Mouse (Mus musculus): ENCODE results near the gene Mycbp2. TPM values are rescaled to one million over a fixed set of nuclear protein-coding genes. Genes with fewer than 3 reads are reported as not detected.

Gene Mycbp2
- total RNA-seq, 2 experiments from 2014 or later, result 27.3 to 31.8 TPM

DNA sequence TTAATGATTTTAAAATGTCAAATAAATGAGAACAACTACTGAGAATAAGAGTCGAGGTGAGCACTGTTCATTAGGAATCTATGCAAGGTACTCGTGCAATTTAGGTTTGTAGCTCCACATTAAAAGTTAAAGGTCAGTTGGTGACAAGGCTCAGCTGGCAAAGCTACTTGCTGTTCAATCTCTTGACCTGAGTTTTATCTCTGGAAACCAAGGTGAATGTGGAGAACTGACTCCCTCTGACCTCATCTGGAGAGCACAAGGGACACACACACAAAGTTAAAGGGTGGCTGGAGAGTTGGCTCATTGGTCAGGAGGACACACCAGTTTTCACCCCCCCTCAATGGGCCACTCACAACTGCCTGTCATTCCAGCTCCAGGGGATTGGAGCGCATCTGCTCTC lies 245.4 kb downstream of the Mycbp2 start:
- DNase-seq, result no peak

DNA sequence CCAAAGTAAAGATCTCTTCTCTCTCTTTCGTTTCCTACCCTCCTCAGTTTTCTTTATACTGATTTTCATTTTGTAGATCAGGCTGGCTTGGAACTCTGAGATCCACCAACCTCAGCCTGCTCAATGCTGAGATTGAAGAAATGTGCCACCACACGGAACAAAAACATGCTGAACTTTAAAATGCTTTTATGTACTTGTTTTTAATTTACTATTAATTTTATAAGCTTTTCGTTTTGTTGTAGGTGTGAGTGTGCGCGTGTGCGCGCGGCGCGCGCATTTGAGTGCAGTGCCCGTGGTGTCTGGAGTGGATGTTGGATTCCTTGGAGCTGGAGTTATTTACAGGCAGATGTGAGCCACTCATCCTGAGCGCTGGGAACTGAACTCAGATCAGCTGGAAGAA lies 246.3 kb downstream of the Mycbp2 start:
- DNase-seq, result no peak

- peak; percentile 85 for DNase-seq
Measured at GRCm38 (mm10) chr14:103099238-103099933, 247.2 kb downstream of the Mycbp2 start, which contains the start of gene Fbxl3. Fbxl3 (minus strand) TSS chr14:103099566.

DNA sequence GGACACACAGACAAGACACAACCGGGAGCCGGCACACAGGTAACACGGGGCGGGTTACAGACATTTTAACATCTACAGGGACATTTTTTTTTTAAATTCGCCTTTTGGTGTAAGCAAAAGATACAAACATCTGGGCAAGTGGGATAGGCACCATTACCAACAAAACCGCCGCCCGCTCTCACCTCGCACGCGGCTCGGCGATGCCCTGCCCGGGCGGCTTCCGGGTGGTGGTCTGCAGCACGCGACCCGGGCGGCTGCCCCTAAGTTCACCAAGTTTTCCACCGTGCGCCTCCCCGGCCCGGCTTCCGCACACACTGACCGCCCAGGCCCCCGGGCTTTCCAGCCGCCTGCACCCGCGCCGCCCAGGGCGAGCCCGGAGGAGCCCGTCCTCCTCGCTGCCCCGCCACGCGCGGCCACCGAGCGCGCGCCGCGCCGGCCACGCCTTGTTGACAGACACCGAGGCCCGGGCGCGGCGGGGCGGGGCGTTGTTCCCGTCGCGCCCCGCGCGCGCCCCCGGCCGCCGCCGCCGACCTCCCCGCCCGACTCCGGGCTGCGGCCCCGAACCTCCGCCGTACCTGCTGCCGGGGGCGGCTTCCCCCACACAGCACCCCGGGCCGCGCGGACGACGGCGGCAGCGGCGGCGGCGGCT lies 247.9 kb downstream of the Mycbp2 start:
- DNase-seq, result peak; percentile 91

GRCm38 (mm10) chr14:103098213-103098586 lies 248.4 kb downstream of the Mycbp2 start:
- DNase-seq, result no peak

DNA sequence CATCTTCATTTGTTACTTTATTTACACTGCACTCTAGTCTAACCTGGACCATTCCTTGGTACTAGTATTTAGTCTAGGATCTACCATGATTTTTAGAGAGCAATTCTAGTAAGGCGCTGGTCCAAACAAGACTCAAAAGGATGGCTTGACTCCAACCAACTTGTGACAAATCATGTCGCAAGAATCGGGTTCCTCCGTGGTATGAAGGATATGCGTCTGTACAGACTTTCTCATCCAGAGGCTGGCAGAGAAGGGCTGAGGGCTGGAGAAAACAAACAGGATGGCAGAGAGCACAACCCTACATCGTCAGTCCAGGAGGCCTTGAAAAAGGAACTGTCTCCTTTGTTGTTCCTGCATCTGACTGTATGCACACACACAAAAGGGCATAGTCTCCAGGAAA lies 250.0 kb downstream of the Mycbp2 start:
- no peak for DNase-seq

GRCm38 (mm10) chr14:103095826-103096225 lies 250.8 kb downstream of the Mycbp2 start:
- DNase-seq, result no peak

GRCm38 (mm10) chr14:103095036-103095435 lies 251.6 kb downstream of the Mycbp2 start:
- no peak for DNase-seq

DNA sequence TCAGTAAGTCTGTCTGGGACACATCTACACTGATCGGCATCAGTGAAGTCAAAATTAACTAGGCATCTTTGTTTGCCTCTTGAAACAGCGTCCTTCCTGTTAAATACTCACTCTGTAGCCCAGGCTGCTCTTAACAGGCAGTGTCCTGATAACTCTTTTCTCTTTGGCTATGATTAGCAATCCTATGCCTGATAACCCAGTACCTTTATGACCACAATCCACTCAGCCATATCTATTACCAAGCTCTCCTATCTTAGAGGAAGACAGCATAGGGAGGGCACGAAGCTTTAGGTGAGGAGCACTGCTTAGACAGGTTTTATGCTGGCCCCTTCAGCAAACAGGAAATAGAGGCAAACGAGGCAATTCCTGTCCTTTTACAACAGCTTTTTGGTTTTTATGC lies 252.9 kb downstream of the Mycbp2 start:
- DNase-seq, result no peak

- DNase-seq, result no peak
Measured at GRCm38 (mm10) chr14:103093236-103093635, 253.4 kb downstream of the Mycbp2 start.

GRCm38 (mm10) chr14:103088624-103089023 lies 258.0 kb downstream of the Mycbp2 start:
- DNase-seq, result no peak

DNA sequence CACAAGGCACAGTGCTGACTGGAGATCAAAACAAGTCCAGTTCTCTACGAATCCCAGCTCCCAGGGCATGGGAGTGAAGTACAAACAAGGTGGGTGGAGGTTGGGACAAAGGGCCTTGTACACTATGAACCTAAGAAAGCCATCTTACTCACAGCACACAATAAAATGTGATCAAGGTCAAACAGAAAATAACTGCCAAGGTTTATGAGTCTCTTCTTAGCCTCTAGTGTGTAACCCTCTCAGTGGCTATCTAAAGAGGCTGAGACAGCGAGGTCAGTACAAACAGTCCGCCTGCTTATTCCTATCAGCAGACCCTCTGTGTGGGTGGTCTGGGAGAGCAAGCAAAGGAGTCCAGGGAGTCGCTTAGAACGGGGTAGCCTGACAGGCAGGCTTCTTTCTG lies 258.8 kb downstream of the Mycbp2 start:
- DNase-seq, result no peak

DNA sequence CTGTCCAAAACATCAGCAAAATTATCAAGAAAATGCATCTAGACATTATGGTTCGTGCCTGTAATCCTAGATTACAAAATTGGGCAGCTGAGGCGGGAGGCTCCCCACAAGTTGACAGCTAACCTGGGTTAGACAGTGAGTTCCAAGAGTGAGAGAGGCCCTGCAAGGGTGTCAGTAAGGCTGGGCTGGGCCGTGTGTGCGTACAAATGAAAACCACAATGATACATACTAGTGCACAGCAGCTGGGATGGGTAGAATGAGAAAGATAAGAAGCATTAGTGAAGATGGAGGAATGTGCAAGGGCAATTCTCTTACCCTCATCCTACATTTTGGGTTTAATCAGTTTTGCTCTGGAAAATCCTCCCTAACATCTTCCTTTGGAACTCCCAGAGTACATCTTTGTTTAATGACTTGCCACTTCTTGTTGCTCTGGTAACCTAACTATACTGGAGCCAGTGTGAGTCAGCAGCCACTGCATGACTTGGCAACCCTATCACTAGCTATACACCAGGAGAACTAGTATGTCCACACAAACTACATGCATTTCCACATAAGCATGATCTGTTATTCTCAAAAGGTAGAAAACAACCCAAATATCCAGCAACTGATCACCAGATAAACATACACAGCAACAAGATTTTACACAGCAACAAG lies 259.8 kb downstream of the Mycbp2 start:
- DNase-seq, result no peak

GRCm38 (mm10) chr14:103085840-103086533 lies 260.6 kb downstream of the Mycbp2 start:
- DNase-seq, result no peak

DNA sequence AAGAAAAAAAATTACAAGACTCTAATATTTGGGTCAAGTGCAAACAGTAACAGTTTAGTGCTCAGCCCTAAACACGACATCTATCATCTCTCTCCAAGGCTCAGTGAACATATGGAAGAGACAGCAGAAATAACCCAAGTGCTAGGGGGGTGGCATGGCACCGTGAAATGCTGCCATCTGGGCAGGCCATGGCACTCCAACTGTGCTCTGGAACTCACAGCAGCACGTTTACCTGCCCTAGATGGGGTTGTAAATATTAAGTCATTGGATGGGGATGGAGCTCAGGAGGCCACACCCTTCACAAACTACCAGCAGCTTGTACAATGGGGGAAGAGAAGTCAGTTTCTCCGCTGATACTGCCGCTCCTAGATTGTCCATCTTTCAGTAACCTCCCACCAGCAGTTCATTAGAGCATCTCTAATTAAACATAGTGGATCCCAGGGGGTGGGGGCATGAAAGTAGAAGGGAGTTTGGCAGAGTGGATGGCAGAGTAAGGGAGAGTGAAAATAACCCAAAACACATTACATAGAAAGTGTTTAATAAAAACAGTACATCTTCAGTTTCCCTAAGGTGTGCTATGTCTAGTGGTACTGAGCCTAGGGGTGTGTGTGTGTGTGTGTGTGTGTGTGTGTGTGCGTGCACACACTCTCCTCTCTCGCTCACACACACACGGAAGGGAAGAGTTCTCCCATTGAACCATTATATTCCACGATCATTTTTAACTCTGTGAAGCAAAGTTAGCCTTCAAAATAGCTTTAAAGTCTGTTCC lies 267.2 kb downstream of the Mycbp2 start:
- no peak for DNase-seq

- DNase-seq, result no peak
Measured at GRCm38 (mm10) chr14:103078006-103078912, 268.4 kb downstream of the Mycbp2 start.

- DNase-seq, result no peak
Measured at GRCm38 (mm10) chr14:103077272-103078005, 269.2 kb downstream of the Mycbp2 start.

- DNase-seq, result no peak
Measured at GRCm38 (mm10) chr14:103075166-103075565, 271.4 kb downstream of the Mycbp2 start.

GRCm38 (mm10) chr14:103073825-103074224 lies 272.8 kb downstream of the Mycbp2 start:
- DNase-seq, result no peak

DNA sequence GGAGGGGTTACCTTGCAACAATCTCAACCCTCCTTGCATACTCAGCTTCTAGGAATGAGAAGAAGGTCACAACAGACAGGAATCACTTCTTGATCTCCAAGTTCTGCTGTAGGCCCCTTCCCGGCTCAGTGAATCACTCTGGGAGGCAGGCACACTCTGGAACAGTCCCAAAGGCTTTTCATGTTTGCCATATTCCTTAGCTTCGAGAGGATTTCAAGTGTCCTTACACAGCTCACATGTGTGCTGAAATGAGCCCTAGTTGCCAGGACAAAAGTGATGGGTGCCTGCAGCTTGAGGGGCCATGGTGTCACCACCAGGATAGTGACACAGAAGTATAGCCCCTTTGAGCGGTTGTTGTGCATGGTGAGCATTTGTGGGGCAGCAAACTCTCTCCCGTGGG lies 273.9 kb downstream of the Mycbp2 start:
- no peak for DNase-seq
